Mouse (Mus musculus) MEL (cell line): Measurements from ENCODE around the gene Anxa4.

ENCODE experiments used
- CTCF ChIP-seq, 3 experiments: IDR thresholded peaks in 2 of 3; conservative IDR thresholded peaks in 1 of 3; 2 replicates each; pipeline ENCODE4 v1.5.1; 2011 to 2012; ENCODE audit warnings: low read length in 3 of 3, low read depth in 2 of 3, mild to moderate bottlenecking in 2 of 3, improper control_type of control experiment in 1 of 3, inconsistent platforms in 1 of 3, mixed read lengths in 1 of 3, moderate library complexity in 1 of 3; ENCODE audit not compliant: control insufficient read depth in 1 of 3, insufficient read depth in 1 of 3, poor library complexity in 1 of 3, severe bottlenecking in 1 of 3
- E2F4 ChIP-seq: IDR thresholded peaks from 2 replicates; pipeline ENCODE4 v1.6.1; 2011; ENCODE audit warnings: low read depth, low read length, improper control_type of control experiment, borderline replicate concordance
- EP300 ChIP-seq, 2 experiments: IDR thresholded peaks; 2 replicates each; pipeline ENCODE4 v1.6.1; 2011; ENCODE audit warnings: improper control_type of control experiment in 2 of 2, low read length in 2 of 2, low read depth in 1 of 2, mild to moderate bottlenecking in 1 of 2
- HCFC1 ChIP-seq: IDR thresholded peaks from 2 replicates; pipeline ENCODE4 v1.6.1; 2012; ENCODE audit warnings: low read depth, mild to moderate bottlenecking, inconsistent platforms, low read length, improper control_type of control experiment, moderate library complexity
- MYC ChIP-seq: IDR thresholded peaks from 2 replicates; pipeline ENCODE4 v1.6.1; 2011; ENCODE audit warnings: low read depth, mild to moderate bottlenecking, low read length, improper control_type of control experiment, moderate library complexity
- POLR2A ChIP-seq, 2 experiments: IDR thresholded peaks; 2 replicates each; pipeline ENCODE4 v1.6.1; 2011 to 2012; ENCODE audit warnings: low read length in 2 of 2, mild to moderate bottlenecking in 2 of 2, control low read depth in 1 of 2, improper control_type of control experiment in 1 of 2, low read depth in 1 of 2, moderate library complexity in 1 of 2; ENCODE audit not compliant: control insufficient read depth in 1 of 2, insufficient read depth in 1 of 2, poor library complexity in 1 of 2
- RCOR1 ChIP-seq: IDR thresholded peaks from 2 replicates; pipeline ENCODE4 v1.6.1; 2012; ENCODE audit warnings: low read depth, mild to moderate bottlenecking, inconsistent platforms, low read length, improper control_type of control experiment
- TBP ChIP-seq: IDR thresholded peaks from 2 replicates; pipeline ENCODE4 v1.8.0; 2011; ENCODE audit warnings: low read depth, low read length, improper control_type of control experiment

DNA sequence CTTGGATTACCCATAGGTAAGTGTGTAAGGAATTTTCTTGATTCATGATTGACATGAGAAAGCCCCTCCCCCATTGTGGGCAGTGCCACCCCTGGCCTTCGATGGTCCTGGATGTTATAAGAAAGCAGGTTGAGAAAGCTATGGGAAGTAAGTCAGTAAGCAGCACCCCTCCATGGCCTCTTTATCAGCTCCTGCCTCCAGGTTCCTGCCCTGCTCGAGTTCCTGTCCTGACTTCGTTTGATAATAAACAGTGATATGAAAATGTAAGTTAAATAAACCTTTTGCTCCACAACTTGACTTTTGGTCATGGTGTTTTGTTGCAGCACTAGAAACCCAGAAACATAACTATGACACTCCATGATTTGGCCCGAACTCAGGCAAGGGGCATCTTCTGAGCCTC is 43.6 kb downstream of the Anxa4 start:
- TF ChIP-seq RCOR1 (0 out of 2 replicates have a peak, but pooled peaks have one; percentile 23), MYC (no peak), EP300 (IDR thresholded peaks at IDR 0.05; ENCODE audit: low read depth in 1 of 2, low read length in 2 of 2) (peak; percentile 70 to 75), TBP (no peak), CTCF (IDR thresholded peaks at IDR 0.05 in 2 of 3, conservative IDR thresholded peaks at IDR 0.05 in 1 of 3; ENCODE audit: control insufficient read depth in 1 of 3, insufficient read depth in 1 of 3, low read depth in 2 of 3, low read length in 3 of 3, poor library complexity in 1 of 3, severe bottlenecking in 1 of 3) (no peak), HCFC1 (no peak), E2F4 (no peak), POLR2A (IDR thresholded peaks at IDR 0.05; ENCODE audit: control insufficient read depth in 1 of 2, insufficient read depth in 1 of 2, low read depth in 1 of 2, low read length in 2 of 2, poor library complexity in 1 of 2) (no peak)
